In the genomic region with DNA sequence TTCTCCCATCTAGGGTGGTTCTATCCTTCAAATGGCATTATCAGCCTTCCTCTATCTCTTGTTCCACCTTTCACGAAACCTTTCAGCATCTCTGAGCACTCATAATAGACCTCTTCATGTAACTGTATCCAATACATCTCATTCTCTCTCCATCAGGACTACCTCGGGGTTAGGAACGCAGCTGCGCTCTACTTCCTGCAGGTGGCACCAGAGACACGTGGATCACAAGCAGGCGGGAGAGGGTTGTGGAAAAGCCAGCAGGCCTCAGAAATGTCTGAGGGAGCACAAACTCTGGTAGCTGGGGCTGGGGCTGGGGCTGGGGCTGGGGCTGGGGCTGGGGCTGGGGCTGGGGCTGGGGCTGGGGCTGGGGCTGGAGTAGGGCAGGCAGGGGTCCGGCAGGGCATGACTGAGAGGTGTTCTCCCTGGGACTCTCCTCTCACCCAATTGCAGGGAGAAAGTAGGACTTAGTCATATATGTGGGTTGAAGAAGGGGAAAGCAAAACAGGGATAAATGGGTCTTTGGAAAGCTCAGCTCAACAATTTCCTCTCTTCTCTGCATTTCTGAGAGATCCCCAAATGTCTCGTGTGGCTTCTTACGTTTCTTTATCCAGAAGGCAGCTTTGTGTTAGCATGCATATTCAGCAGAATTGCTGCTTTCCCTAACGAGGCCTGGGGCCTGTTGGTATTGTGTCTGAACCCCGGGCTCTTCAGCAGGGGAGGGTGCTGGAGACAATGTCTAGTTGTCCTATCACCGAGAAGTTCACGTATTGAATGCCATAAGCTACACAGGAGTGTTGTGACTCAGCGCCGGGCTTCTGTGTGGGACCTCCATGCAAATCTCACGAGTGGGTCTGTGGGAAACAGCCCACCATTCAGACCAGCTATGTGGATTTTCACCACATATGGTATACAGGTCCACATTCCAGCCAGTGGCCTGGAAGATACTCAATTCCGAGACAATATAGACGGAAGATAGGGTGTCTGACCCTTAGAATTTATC, we compare ENCODE assay signal across 7 mouse cellular contexts. TPM values are rescaled to one million over a fixed set of nuclear protein-coding genes. Genes with fewer than 3 reads are reported as not detected.
DNase-seq lines count a peak whose midpoint lies in the region; ATAC-seq lines count a peak whose summit lies in the region.

No protein-coding gene starts in this region.

- H3K4me3 ChIP-seq in midbrain, embryonic 12.5 days: no peak overlapping the region

- ATAC-seq in inflammation-experienced regulatory T-cells, adult 6 months: peak; percentile 79
- ATAC-seq in midbrain, embryonic 12.5 days (ENCODE audit: low FRiP score, low read depth): peak; percentile 76

- H3K36me3 ChIP-seq in midbrain, embryonic 12.5 days: no peaks in the 10 kb centered on the region

- no peak overlapping the region for H3K4me2 ChIP-seq in midbrain, embryonic 12.5 days (replicated peaks)

- no peaks in the 10 kb centered on the region for H3K4me1 ChIP-seq in midbrain, embryonic 12.5 days

- 47% methylated on average over 18 of the region's 18 CpGs for WGBS in midbrain, embryonic 12.5 days

- no peaks in the 10 kb centered on the region; the same call in 1 of the 2 replicates for H3K27me3 ChIP-seq in midbrain, embryonic 12.5 days

- no peaks in the 10 kb centered on the region for H3K9me3 ChIP-seq in midbrain, embryonic 12.5 days

- H3K9ac ChIP-seq in midbrain, embryonic 12.5 days (replicated peaks): no peak overlapping the region

- H3K27ac ChIP-seq in midbrain, embryonic 12.5 days (replicated peaks): no peak overlapping the region

- peak; percentile 92 for DNase-seq in adipocyte (ENCODE audit: low spot score)
- DNase-seq in cerebellum, postnatal 4 days (ENCODE audit: low spot score in 2 of 2): peak; percentile 73 to 81
- DNase-seq in gastrocnemius, adult 8-10 months (ENCODE audit: low spot score in 2 of 2): peak; percentile 36 to 48
- DNase-seq in left cerebral cortex, adult 8-10 months (ENCODE audit: low spot score in 2 of 2): peak; percentile 23 to 57
- DNase-seq in skeletal muscle tissue, adult 2 months (ENCODE audit: low read depth, low spot score): peak; percentile 61

RNA-seq across cellular contexts. Expression of gene BC067074, which starts 22.9 kb away (rescaled TPM):
- total RNA-seq in gastrocnemius, adult 8-10 months (2022): 1 to 10 TPM in 1 of 4 experiments, under 1 TPM in 3; 0.77 to 1.1 (median 0.90) TPM
- not detected for polyA plus RNA-seq in inflammation-experienced regulatory T-cells, adult 6 months (2017; shearing (Covaris generic))
- 1 to 10 TPM; 1.7 to 2.4 (median 2.3) TPM for total RNA-seq in left cerebral cortex, adult 8-10 months (2022)
- 1.8 and 2.0 TPM in 2 replicates for polyA plus RNA-seq in midbrain, embryonic 12.5 days (2016; fragmentation: Nextera tagmentation; extraction: Ambion mirVana)

RNA-seq across cellular contexts. Expression of gene Gzmk, which starts 44.4 kb away (rescaled TPM):
- total RNA-seq in gastrocnemius, adult 8-10 months (2022): not detected
- polyA plus RNA-seq in inflammation-experienced regulatory T-cells, adult 6 months (2017; shearing (Covaris generic)): 100 to 1,000 TPM in 1 of 3 experiments, 1 to 10 TPM in 2; 1.0 to 254 (median 2.3) TPM
- under 1 TPM in 1 of 4 experiments, not detected in 3; 0.25 TPM for total RNA-seq in left cerebral cortex, adult 8-10 months (2022)
- not detected in 2 replicates for polyA plus RNA-seq in midbrain, embryonic 12.5 days (2016; fragmentation: Nextera tagmentation; extraction: Ambion mirVana)

Comparison
In these comparisons a context has a peak if more than half of its experiments do, and no peak if none do; other contexts are left out.
1. DNase-seq: peak in every context shown above with its lines; median percentile 92 in adipocyte; 77 in cerebellum, postnatal 4 days; 61 in skeletal muscle tissue, adult 2 months; 42 in gastrocnemius, adult 8-10 months; 40 in left cerebral cortex, adult 8-10 months.